Mouse (Mus musculus) thymus, postnatal 36 days (tissue): ENCODE data around the gene Olfr524.

Source experiments
- DNase-seq, 2 experiments: peaks; one replicate each; pipeline ENCODE4 v3.0.0; 2022; ENCODE audit warnings: mixed read lengths in 2 of 2

Gene Olfr524

GRCm38 (mm10) chr7:140205864-140206263 is at the start of gene Olfr524:
Gene Olfr524 (minus strand): TSS chr7:140205964.
- no peak for DNase-seq

GRCm38 (mm10) chr7:140253780-140254299 is 48.1 kb upstream of the Olfr524 start:
- no peak for DNase-seq

GRCm38 (mm10) chr7:140247216-140247615 is 41.5 kb upstream of the Olfr524 start, which contains the start of gene 5830411N06Rik:
Gene 5830411N06Rik (plus strand): TSS chr7:140247284.
- DNase-seq, result no peak

- no peak for DNase-seq
Measured at GRCm38 (mm10) chr7:140233696-140234095, 27.9 kb upstream of the Olfr524 start.

GRCm38 (mm10) chr7:140231026-140231425 is 25.3 kb upstream of the Olfr524 start:
- no peak for DNase-seq

GRCm38 (mm10) chr7:140228476-140228875 is 22.7 kb upstream of the Olfr524 start:
- no peak for DNase-seq

- no peak for DNase-seq
Measured at GRCm38 (mm10) chr7:140224209-140224608, 18.4 kb upstream of the Olfr524 start.

GRCm38 (mm10) chr7:140220375-140220774 is 14.6 kb upstream of the Olfr524 start:
- no peak for DNase-seq

- no peak for DNase-seq
Measured at GRCm38 (mm10) chr7:140219268-140219667, 13.5 kb upstream of the Olfr524 start.

GRCm38 (mm10) chr7:140217967-140218366 is 12.2 kb upstream of the Olfr524 start, which contains the start of gene Cd163l1:
Gene Cd163l1 (plus strand): TSS chr7:140218267.
- DNase-seq, result no peak

GRCm38 (mm10) chr7:140213841-140214240 is 8.1 kb upstream of the Olfr524 start:
- peak in 1 of 2 experiments; percentile 27 for DNase-seq

- peak; percentile 29 to 55 for DNase-seq
Measured at GRCm38 (mm10) chr7:140208677-140209076, 2.9 kb upstream of the Olfr524 start.

- peak; percentile 8 to 19 for DNase-seq
Measured at GRCm38 (mm10) chr7:140208153-140208552, 2.4 kb upstream of the Olfr524 start.

GRCm38 (mm10) chr7:140206904-140207303 is 1.1 kb upstream of the Olfr524 start:
- DNase-seq, result peak in 1 of 2 experiments; percentile 7

- DNase-seq, result no peak
Measured at GRCm38 (mm10) chr7:140201090-140201489, 4.7 kb downstream of the Olfr524 start.

GRCm38 (mm10) chr7:140196002-140196401 is 9.8 kb downstream of the Olfr524 start:
- DNase-seq, result no peak

GRCm38 (mm10) chr7:140194031-140194430 is 11.7 kb downstream of the Olfr524 start:
- DNase-seq, result no peak

GRCm38 (mm10) chr7:140192851-140193250 is 12.9 kb downstream of the Olfr524 start:
- peak in 1 of 2 experiments; percentile 7 for DNase-seq

- no peak for DNase-seq
Measured at GRCm38 (mm10) chr7:140192445-140192844, 13.3 kb downstream of the Olfr524 start.

GRCm38 (mm10) chr7:140190435-140190834 is 15.3 kb downstream of the Olfr524 start:
- no peak for DNase-seq

GRCm38 (mm10) chr7:140188391-140189328 is 17.1 kb downstream of the Olfr524 start:
- no peak for DNase-seq

GRCm38 (mm10) chr7:140187721-140188390 is 17.9 kb downstream of the Olfr524 start:
- no peak for DNase-seq
